Comparison of ENCODE assay signal across 8 mouse cellular contexts in the genomic region with DNA sequence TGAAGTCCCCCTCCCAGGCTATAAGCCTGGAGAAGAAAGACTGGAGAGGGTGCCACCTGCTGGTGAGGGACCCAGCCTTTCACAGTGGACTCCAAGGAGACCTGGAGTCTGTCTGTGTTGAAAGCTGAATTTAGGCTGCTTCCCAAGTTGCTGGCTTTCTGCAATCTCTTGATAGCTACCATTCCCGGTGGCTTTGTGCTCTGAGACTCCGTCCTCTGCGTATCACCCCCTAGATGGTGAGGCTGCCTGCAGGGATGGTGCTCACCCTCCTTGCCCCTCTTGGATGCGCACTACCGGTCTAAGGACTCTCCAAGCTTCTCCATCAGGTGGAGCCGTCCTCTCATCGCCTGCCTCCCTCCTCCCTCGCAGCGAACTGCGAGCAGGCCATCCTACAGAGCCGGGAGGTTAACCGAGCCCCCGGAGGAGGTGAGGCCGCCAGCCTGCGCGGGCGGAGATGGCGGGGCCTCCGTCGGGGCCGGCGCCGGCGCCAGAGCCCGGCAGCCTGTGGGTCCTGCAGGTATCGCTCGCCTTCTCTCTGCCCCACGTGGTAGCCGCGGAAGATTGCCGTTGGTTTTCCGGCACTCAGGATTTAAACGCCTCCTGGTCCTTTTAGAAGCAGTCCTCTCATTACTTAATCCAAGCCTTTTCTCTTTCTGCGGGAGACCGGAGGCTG. TPM values are rescaled to one million over a fixed set of nuclear protein-coding genes. Genes with fewer than 3 reads are reported as not detected.
A peak's percentile ranks its signal among the peaks of the same experiment; 100 is the strongest.
DNase-seq lines count a peak whose midpoint lies in the region; ATAC-seq lines count a peak whose summit lies in the region.

Kirrel3 (plus strand) TSS at position 136 of the 673 bp plus-strand sequence.

- peak within 1 kb of the TSS; percentile 18; the same call in 1 of the 2 replicates for H3K9ac ChIP-seq in embryonic facial prominence, embryonic 15.5 days
- peak within 1 kb of the TSS; percentile 35 for H3K9ac ChIP-seq in heart, embryonic 14.5 days (ENCODE audit: low read length)
- peak within 1 kb of the TSS; percentile 18 for H3K9ac ChIP-seq in limb, embryonic 15.5 days

- H3K9me3 ChIP-seq in embryonic facial prominence, embryonic 15.5 days (replicated peaks): no peaks in the 10 kb centered on the region
- H3K9me3 ChIP-seq in heart, embryonic 14.5 days (ENCODE audit: control insufficient read depth, low read length): no peaks in the 10 kb centered on the region
- H3K9me3 ChIP-seq in limb, embryonic 15.5 days: no peaks in the 10 kb centered on the region

- H3K4me1 ChIP-seq in embryonic facial prominence, embryonic 15.5 days: peaks cover 29% of the 10 kb centered on the region
- peaks cover 4 to 5% of the 10 kb centered on the region in 2 experiments; a peak in 1 of 4 replicates for H3K4me1 ChIP-seq in heart, embryonic 14.5 days (ENCODE audit: control insufficient read depth in 2 of 2, insufficient read depth in 2 of 2, low read length in 2 of 2)
- peaks cover 40% of the 10 kb centered on the region for H3K4me1 ChIP-seq in limb, embryonic 15.5 days

- peak within 1 kb of the TSS; percentile 93 for H3K4me2 ChIP-seq in embryonic facial prominence, embryonic 15.5 days (replicated peaks)
- H3K4me2 ChIP-seq in heart, embryonic 14.5 days (ENCODE audit: low read length): peak within 1 kb of the TSS; percentile 78
- peak within 1 kb of the TSS; percentile 78 for H3K4me2 ChIP-seq in limb, embryonic 15.5 days

- H3K36me3 ChIP-seq in embryonic facial prominence, embryonic 15.5 days: no peaks in the 10 kb centered on the region
- H3K36me3 ChIP-seq in heart, embryonic 14.5 days (ENCODE audit: control insufficient read depth, insufficient read depth, low read length): no peaks in the 10 kb centered on the region
- H3K36me3 ChIP-seq in limb, embryonic 15.5 days: no peaks in the 10 kb centered on the region

- ATAC-seq in embryonic facial prominence, embryonic 15.5 days (ENCODE audit: insufficient number of reproducible peaks, low FRiP score, low TSS enrichment, low read depth): peak; percentile 65
- ATAC-seq in heart, embryonic 14.5 days (ENCODE audit: insufficient number of reproducible peaks, insufficient read depth, low FRiP score, low read depth): no peak
- peak; percentile 54; the same call in 1 of the 2 replicates for ATAC-seq in limb, embryonic 15.5 days (ENCODE audit: insufficient number of reproducible peaks, low FRiP score, low TSS enrichment, low read depth)

- WGBS in embryonic facial prominence, embryonic 15.5 days: under 1% methylated on average over 35 of the region's 35 CpGs
- WGBS in heart, embryonic 14.5 days: 0% methylated on average over 35 of the region's 35 CpGs
- WGBS in limb, embryonic 15.5 days: 0% methylated on average over 35 of the region's 35 CpGs

- peaks cover 32% of the 10 kb centered on the region for H3K27me3 ChIP-seq in embryonic facial prominence, embryonic 15.5 days
- H3K27me3 ChIP-seq in heart, embryonic 14.5 days (ENCODE audit: control insufficient read depth, insufficient read depth, low read length): peaks cover 61% of the 10 kb centered on the region
- H3K27me3 ChIP-seq in limb, embryonic 15.5 days: peaks cover 32% of the 10 kb centered on the region

- H3K4me3 ChIP-seq in embryonic facial prominence, embryonic 15.5 days (replicated peaks): peak within 1 kb of the TSS; percentile 48
- peak within 1 kb of the TSS; percentile 33 to 43 for H3K4me3 ChIP-seq in heart, embryonic 14.5 days (ENCODE audit: control insufficient read depth in 1 of 2, insufficient read depth in 1 of 2, low read depth in 1 of 2, low read length in 2 of 2)
- peak within 1 kb of the TSS; percentile 50 for H3K4me3 ChIP-seq in limb, embryonic 15.5 days

- H3K27ac ChIP-seq in embryonic facial prominence, embryonic 15.5 days (replicated peaks): no peak within 1 kb of the TSS
- no peak within 1 kb of the TSS for H3K27ac ChIP-seq in heart, embryonic 14.5 days (replicated peaks in 1 of 2; ENCODE audit: control insufficient read depth in 1 of 2, insufficient read depth in 1 of 2, low read depth in 2 of 2, low read length in 2 of 2)
- peak within 1 kb of the TSS; percentile 63 for H3K27ac ChIP-seq in limb, embryonic 15.5 days

- DNase-seq in thymus, postnatal 14 days: peak; percentile 3
- DNase-seq in thymus, adult 18-20 months: no peak
- peak; percentile 79 for DNase-seq in kidney, postnatal 10 days
- DNase-seq in neural tube, embryonic 10.5 days (ENCODE audit: extremely low spot score, low spot score): peak; percentile 81
- DNase-seq in testis, postnatal 14 days (ENCODE audit: low spot score): peak; percentile 10

RNA-seq across cellular contexts. Expression of gene Kirrel3, which starts in this region (rescaled TPM):
- 6.2 and 6.6 TPM in 2 replicates for polyA plus RNA-seq in embryonic facial prominence, embryonic 15.5 days (2015; fragmentation: Nextera tagmentation; extraction: Ambion mirVana)
- 0.81 and 1.0 TPM in 2 replicates for polyA plus RNA-seq in heart, embryonic 14.5 days (2014; fragmentation: Nextera tagmentation; extraction: Ambion mirVana)
- 9.8 and 13.5 TPM in 2 replicates for polyA plus RNA-seq in limb, embryonic 15.5 days (2015; fragmentation: Nextera tagmentation; extraction: Ambion mirVana)

Comparison
In these comparisons a context has a peak if more than half of its experiments do, and no peak if none do; other contexts are left out.
1. DNase-seq: peak in thymus, postnatal 14 days (single experiment), kidney, postnatal 10 days (single experiment), neural tube, embryonic 10.5 days (single experiment) and testis, postnatal 14 days (single experiment); none in thymus, adult 18-20 months (0 of 2).
2. Peak in every context shown above with its lines, with median percentiles within 50 percentile points of each other: H3K4me2 ChIP-seq, H3K4me3 ChIP-seq and H3K9ac ChIP-seq.